ENCODE assay signal across 9 mouse cellular contexts in genomic region chr5:91518302-91518790, GRCm38 (mm10). TPM values are rescaled to one million over a fixed set of nuclear protein-coding genes. Genes with fewer than 3 reads are reported as not detected.
DNase-seq lines count a peak whose midpoint lies in the region; ATAC-seq lines count a peak whose summit lies in the region.
"Had no signal": no experiment of that assay in that cellular context is flagged by ENCODE, and none has a peak within 500 bp of the region (broad histone marks: within the 10 kb centered on the region; RNA-seq: fewer than 3 reads in every experiment).

No protein-coding gene starts in this region.

- peak overlapping the region; percentile 64 for H3K9ac ChIP-seq in kidney, embryonic 16.5 days (replicated peaks; ENCODE audit: low read length)

- H3K36me3 ChIP-seq in kidney, embryonic 16.5 days (ENCODE audit: insufficient read depth, low read length) = no peaks in the 10 kb centered on the region
- no peaks in the 10 kb centered on the region for H3K36me3 ChIP-seq in hindbrain, embryonic 10.5 days
- H3K36me3 ChIP-seq in midbrain, embryonic 10.5 days = no peaks in the 10 kb centered on the region

- no peaks in the 10 kb centered on the region for H3K9me3 ChIP-seq in kidney, embryonic 16.5 days (ENCODE audit: low read length)
- no peaks in the 10 kb centered on the region for H3K9me3 ChIP-seq in hindbrain, embryonic 10.5 days
- H3K9me3 ChIP-seq in midbrain, embryonic 10.5 days (replicated peaks) = no peaks in the 10 kb centered on the region

- 4% methylated on average over 16 of the region's 16 CpGs for WGBS in kidney, embryonic 16.5 days
- 3% methylated on average over 16 of the region's 16 CpGs for WGBS in hindbrain, embryonic 10.5 days
- 4% methylated on average over 16 of the region's 16 CpGs for WGBS in midbrain, embryonic 10.5 days

- ATAC-seq in kidney, embryonic 16.5 days (ENCODE audit: low FRiP score, low TSS enrichment) = no peak
- no peak for ATAC-seq in erythroid progenitor cell, adult 5-6 weeks (replicated peaks; ENCODE audit: low FRiP score, poor library complexity, severe bottlenecking)

- peaks cover 21% of the 10 kb centered on the region for H3K4me1 ChIP-seq in kidney, embryonic 16.5 days (ENCODE audit: insufficient read depth, low read length)
- H3K4me1 ChIP-seq in hindbrain, embryonic 10.5 days (replicated peaks) = peaks cover 35% of the 10 kb centered on the region
- H3K4me1 ChIP-seq in midbrain, embryonic 10.5 days = peaks cover 30% of the 10 kb centered on the region

- peaks cover 6% of the 10 kb centered on the region for H3K27me3 ChIP-seq in kidney, embryonic 16.5 days (ENCODE audit: insufficient read depth, low read length)
- peaks cover 31% of the 10 kb centered on the region for H3K27me3 ChIP-seq in hindbrain, embryonic 10.5 days (ENCODE audit: insufficient read depth, poor library complexity, severe bottlenecking)
- H3K27me3 ChIP-seq in midbrain, embryonic 10.5 days (ENCODE audit: low read depth, poor library complexity, severe bottlenecking) = peaks cover 28% of the 10 kb centered on the region

- H3K4me2 ChIP-seq in kidney, embryonic 16.5 days (replicated peaks; ENCODE audit: low read depth, low read length) = peak overlapping the region; percentile 94

- H3K27ac ChIP-seq in kidney, embryonic 16.5 days (ENCODE audit: low read length) = no peak overlapping the region
- H3K27ac ChIP-seq in hindbrain, embryonic 10.5 days = peak overlapping the region; percentile 78
- H3K27ac ChIP-seq in midbrain, embryonic 10.5 days (replicated peaks) = 0 out of 2 replicates have a peak overlapping the region, but pooled peaks have one; percentile 53
- H3K27ac ChIP-seq: macrophage had no signal

- no peak for DNase-seq in kidney, adult 8-10 months
- DNase-seq in embryo, embryonic 10.5 days (ENCODE audit: low spot score) = peak; percentile 50
- DNase-seq in hindbrain, embryonic 10.5 days (ENCODE audit: low spot score) = peak; percentile 28
- DNase-seq in midbrain, embryonic 10.5 days (ENCODE audit: low spot score) = peak; percentile 27
- DNase-seq in right cerebral cortex, adult 2 months (ENCODE audit: low spot score in 2 of 2) = no peak
- no peak for DNase-seq in spleen, adult 18-20 months

- peak overlapping the region; percentile 57 for H3K4me3 ChIP-seq in kidney, embryonic 16.5 days (ENCODE audit: low read length)
- H3K4me3 ChIP-seq in hindbrain, embryonic 10.5 days = peak overlapping the region; percentile 64
- H3K4me3 ChIP-seq in midbrain, embryonic 10.5 days = peak overlapping the region; percentile 61

RNA-seq across cellular contexts. Expression of gene Parm1, which starts 0.9 kb away (rescaled TPM):
- 9.6 and 11.2 TPM in 2 replicates for polyA plus RNA-seq in kidney, embryonic 16.5 days (2015; fragmentation: Nextera tagmentation; extraction: Ambion mirVana)
- 16.3 and 18.1 TPM in 2 replicates for polyA plus RNA-seq in hindbrain, embryonic 10.5 days (2016; fragmentation: Nextera tagmentation; extraction: Ambion mirVana)
- 16.1 and 18.9 TPM in 2 replicates for polyA plus RNA-seq in midbrain, embryonic 10.5 days (2016; fragmentation: Nextera tagmentation; extraction: Ambion mirVana)
- not detected in 2 replicates for total RNA-seq in erythroid progenitor cell, adult 5-6 weeks (2015; ENCODE audit: low replicate concordance)
- total RNA-seq in erythroid progenitor cell, adult 5-6 weeks (2017; ENCODE audit: low replicate concordance) = 0.61 TPM in 1 of 2 replicates, not detected in the other
- polyA plus RNA-seq: macrophage had no signal

Comparison
In these comparisons a context has a peak if more than half of its experiments do, and no peak if none do; other contexts are left out.
1. DNase-seq: peak in embryo, embryonic 10.5 days (single experiment), hindbrain, embryonic 10.5 days (single experiment) and midbrain, embryonic 10.5 days (single experiment); none in kidney, adult 8-10 months (0 of 2), right cerebral cortex, adult 2 months (0 of 2) and spleen, adult 18-20 months (0 of 2).
2. Peak in every context shown above with its lines, with median percentiles within 50 percentile points of each other: H3K4me3 ChIP-seq.